Mouse (Mus musculus): Measurements from ENCODE around the gene Epha5. TPM values are rescaled to one million over a fixed set of nuclear protein-coding genes. Genes with fewer than 3 reads are reported as not detected.

The Epha5 gene
- polyA plus RNA-seq, 1 experiment from 2014 or later: 36.4 TPM

GRCm38 (mm10) chr5:84053880-84054279 lies 363.3 kb downstream of the Epha5 start:
- no peak overlapping the region for H3K9ac ChIP-seq
- H3K9me3 ChIP-seq: no peaks in the 10 kb centered on the region
- H3K4me3 ChIP-seq: no peak overlapping the region
- no peaks in the 10 kb centered on the region for H3K36me3 ChIP-seq
- H3K27ac ChIP-seq: no peak overlapping the region
- no peaks in the 10 kb centered on the region for H3K27me3 ChIP-seq (replicated peaks)
- 91% methylated on average over 2 of the region's 2 CpGs for WGBS
- ATAC-seq (ENCODE audit: low FRiP score, low read depth): no peak
- H3K4me1 ChIP-seq: no peaks in the 10 kb centered on the region
- no peak overlapping the region for H3K4me2 ChIP-seq (replicated peaks)

DNA sequence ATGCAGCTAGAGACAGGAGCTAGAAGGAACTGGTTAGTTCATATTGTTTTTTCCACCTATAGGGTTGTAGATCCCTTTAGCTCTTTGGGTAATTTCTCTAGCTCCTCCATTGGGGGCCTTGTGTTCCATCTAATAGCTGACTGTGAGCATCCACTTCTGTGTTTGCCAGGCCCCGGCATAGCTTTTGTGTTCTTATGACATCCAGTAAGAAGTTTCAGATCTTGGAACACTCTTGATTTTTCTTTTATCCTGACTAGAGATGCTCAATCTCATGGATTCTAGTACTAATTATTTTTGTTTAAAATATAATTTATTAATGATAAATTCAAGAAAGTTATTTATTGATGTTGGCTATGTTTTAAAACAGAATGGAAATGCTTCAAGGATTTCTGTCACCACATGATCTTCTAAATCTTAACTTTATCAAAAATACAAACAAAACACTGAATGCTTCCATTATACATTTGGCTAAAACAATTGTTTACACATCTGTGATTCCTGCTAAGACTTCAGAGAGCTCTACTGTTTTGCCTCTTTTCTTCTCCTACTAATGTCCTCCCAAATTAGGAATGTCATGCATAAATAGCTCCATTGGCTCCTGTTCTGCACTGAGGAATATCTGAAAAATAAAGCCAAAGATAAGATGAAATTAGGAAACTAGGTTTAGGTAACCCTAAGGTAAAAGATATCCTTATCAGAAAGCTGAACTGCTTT lies 379.8 kb downstream of the Epha5 start:
- no peak overlapping the region for H3K27ac ChIP-seq
- no peak overlapping the region for H3K4me2 ChIP-seq (replicated peaks)
- no peaks in the 10 kb centered on the region for H3K9me3 ChIP-seq
- H3K4me1 ChIP-seq: no peaks in the 10 kb centered on the region
- ATAC-seq (ENCODE audit: low FRiP score, low read depth): no peak
- no peaks in the 10 kb centered on the region for H3K27me3 ChIP-seq (replicated peaks)
- no peak overlapping the region for H3K4me3 ChIP-seq
- 94% methylated on average over 1 of the region's 1 CpGs for WGBS
- H3K36me3 ChIP-seq: no peaks in the 10 kb centered on the region
- no peak overlapping the region for H3K9ac ChIP-seq

Measured in neural tube, embryonic 12.5 days (tissue).